12 mouse cellular contexts compared by ENCODE assay signal in genomic region chr15:98989701-98990430, GRCm38 (mm10). TPM values are rescaled to one million over a fixed set of nuclear protein-coding genes. Genes with fewer than 3 reads are reported as not detected.
DNase-seq lines count a peak whose midpoint lies in the region; ATAC-seq lines count a peak whose summit lies in the region.
"Had no signal": no experiment of that assay in that cellular context is flagged by ENCODE, and none has a peak within 500 bp of the region (broad histone marks: within the 10 kb centered on the region; RNA-seq: fewer than 3 reads in every experiment).

No protein-coding gene starts in this region.

- no peaks in the 10 kb centered on the region for H3K27me3 ChIP-seq in heart, embryonic 12.5 days (replicated peaks)
- no peaks in the 10 kb centered on the region for H3K27me3 ChIP-seq in embryonic facial prominence, embryonic 15.5 days
- H3K27me3 ChIP-seq in limb, embryonic 12.5 days, result no peaks in the 10 kb centered on the region
- no peaks in the 10 kb centered on the region for H3K27me3 ChIP-seq in stomach, embryonic 15.5 days (replicated peaks)
- H3K27me3 ChIP-seq: liver, embryonic 13.5 days had no signal

- no peak for ATAC-seq in heart, embryonic 12.5 days (ENCODE audit: insufficient number of reproducible peaks, low FRiP score)
- no peak for ATAC-seq in embryonic facial prominence, embryonic 15.5 days (ENCODE audit: insufficient number of reproducible peaks, low FRiP score, low TSS enrichment, low read depth)
- no peak for ATAC-seq in limb, embryonic 12.5 days (ENCODE audit: insufficient number of reproducible peaks, insufficient read depth, low FRiP score, low TSS enrichment, low read depth)
- ATAC-seq in stomach, embryonic 15.5 days (ENCODE audit: insufficient read depth, low FRiP score, low read depth), result no peak
- ATAC-seq: CD4-positive, CD25-positive, alpha-beta regulatory T cell, adult 4 months had no signal

- no peaks in the 10 kb centered on the region for H3K9me3 ChIP-seq in heart, embryonic 12.5 days (replicated peaks)
- no peaks in the 10 kb centered on the region for H3K9me3 ChIP-seq in embryonic facial prominence, embryonic 15.5 days (replicated peaks)
- no peaks in the 10 kb centered on the region for H3K9me3 ChIP-seq in limb, embryonic 12.5 days
- H3K9me3 ChIP-seq in stomach, embryonic 15.5 days, result no peaks in the 10 kb centered on the region
- H3K9me3 ChIP-seq: liver, embryonic 13.5 days had no signal

- H3K4me2 ChIP-seq in heart, embryonic 12.5 days, result 0 out of 2 replicates have a peak overlapping the region, but pooled peaks have one; percentile 45
- peak overlapping the region; percentile 27 for H3K4me2 ChIP-seq in embryonic facial prominence, embryonic 15.5 days (replicated peaks)
- no peak overlapping the region for H3K4me2 ChIP-seq in limb, embryonic 12.5 days
- H3K4me2 ChIP-seq in stomach, embryonic 15.5 days, result no peak overlapping the region
- H3K4me2 ChIP-seq: liver, embryonic 13.5 days had no signal

- peak overlapping the region; percentile 52 for H3K27ac ChIP-seq in heart, embryonic 12.5 days (ENCODE audit: poor library complexity, severe bottlenecking)
- H3K27ac ChIP-seq in embryonic facial prominence, embryonic 15.5 days (replicated peaks), result peak overlapping the region; percentile 94; the same call in 1 of the 2 replicates
- H3K27ac ChIP-seq in limb, embryonic 12.5 days, result 0 out of 2 replicates have a peak overlapping the region, but pooled peaks have one; percentile 20
- 0 out of 2 replicates have a peak overlapping the region, but pooled peaks have one; percentile 40 for H3K27ac ChIP-seq in stomach, embryonic 15.5 days
- H3K27ac ChIP-seq: liver, embryonic 13.5 days had no signal

- 0 out of 2 replicates have a peak overlapping the region, but pooled peaks have one; percentile 63 for H3K9ac ChIP-seq in heart, embryonic 12.5 days
- no peak overlapping the region for H3K9ac ChIP-seq in embryonic facial prominence, embryonic 15.5 days
- H3K9ac ChIP-seq in limb, embryonic 12.5 days (replicated peaks), result no peak overlapping the region
- H3K9ac ChIP-seq in stomach, embryonic 15.5 days, result no peak overlapping the region
- H3K9ac ChIP-seq: liver, embryonic 13.5 days had no signal

- peaks cover 66% of the 10 kb centered on the region for H3K4me1 ChIP-seq in heart, embryonic 12.5 days (replicated peaks)
- peaks cover 75% of the 10 kb centered on the region for H3K4me1 ChIP-seq in embryonic facial prominence, embryonic 15.5 days
- peaks cover 74% of the 10 kb centered on the region for H3K4me1 ChIP-seq in limb, embryonic 12.5 days (replicated peaks)
- H3K4me1 ChIP-seq in stomach, embryonic 15.5 days, result peaks cover 16% of the 10 kb centered on the region; the same call in 1 of the 2 replicates

- 34% methylated on average over 12 of the region's 12 CpGs for WGBS in heart, embryonic 12.5 days
- WGBS in embryonic facial prominence, embryonic 15.5 days, result 31% methylated on average over 11 of the region's 12 CpGs
- 42% methylated on average over 11 of the region's 12 CpGs for WGBS in limb, embryonic 12.5 days
- 47% methylated on average over 10 of the region's 12 CpGs for WGBS in stomach, embryonic 15.5 days

- H3K36me3 ChIP-seq in heart, embryonic 12.5 days, result no peaks in the 10 kb centered on the region
- no peaks in the 10 kb centered on the region for H3K36me3 ChIP-seq in embryonic facial prominence, embryonic 15.5 days
- no peaks in the 10 kb centered on the region for H3K36me3 ChIP-seq in limb, embryonic 12.5 days
- no peaks in the 10 kb centered on the region for H3K36me3 ChIP-seq in stomach, embryonic 15.5 days
- H3K36me3 ChIP-seq: liver, embryonic 13.5 days had no signal

- no peak for DNase-seq in heart, adult 18-20 months
- DNase-seq in frontal cortex, postnatal 10 days (ENCODE audit: low spot score in 2 of 2), result no peak
- no peak for DNase-seq in right cerebral cortex, postnatal 10 days (ENCODE audit: low spot score in 2 of 2)
- no peak for DNase-seq in yolk sac, embryonic 10.5 days (ENCODE audit: low spot score)
- DNase-seq: adrenal gland, postnatal 14 days; kidney, postnatal 10 days; liver, embryonic 13.5 days had no signal

- no peak overlapping the region for H3K4me3 ChIP-seq in heart, embryonic 12.5 days
- no peak overlapping the region for H3K4me3 ChIP-seq in embryonic facial prominence, embryonic 15.5 days (replicated peaks)
- H3K4me3 ChIP-seq in limb, embryonic 12.5 days (replicated peaks), result no peak overlapping the region
- H3K4me3 ChIP-seq in stomach, embryonic 15.5 days (replicated peaks), result no peak overlapping the region
- H3K4me3 ChIP-seq: liver, embryonic 13.5 days had no signal

RNA-seq across cellular contexts. Expression of gene Tuba1a, which starts 36.4 kb away (rescaled TPM):
- polyA plus RNA-seq in heart, embryonic 12.5 days (2016; fragmentation: Nextera tagmentation; extraction: Ambion mirVana), result 1,110 and 1,118 TPM in 2 replicates
- 10 to 100 TPM; 63.6 to 78.8 TPM for total RNA-seq in heart, adult 18-20 months (2021)
- polyA plus RNA-seq in embryonic facial prominence, embryonic 15.5 days (2015; fragmentation: Nextera tagmentation; extraction: Ambion mirVana), result 1,473 and 1,543 TPM in 2 replicates
- polyA plus RNA-seq in limb, embryonic 12.5 days (2016; fragmentation: Nextera tagmentation; extraction: Ambion mirVana), result 1,314 and 1,328 TPM in 2 replicates
- 915 and 964 TPM in 2 replicates for polyA plus RNA-seq in stomach, embryonic 15.5 days (2015; fragmentation: Nextera tagmentation; extraction: Ambion mirVana)

RNA-seq across cellular contexts. Expression of gene Gm49450, which starts 36.5 kb away (rescaled TPM):
- not detected in 2 replicates for polyA plus RNA-seq in heart, embryonic 12.5 days (2016; fragmentation: Nextera tagmentation; extraction: Ambion mirVana)
- not detected for total RNA-seq in heart, adult 18-20 months (2021)
- not detected in 2 replicates for polyA plus RNA-seq in embryonic facial prominence, embryonic 15.5 days (2015; fragmentation: Nextera tagmentation; extraction: Ambion mirVana)
- polyA plus RNA-seq in limb, embryonic 12.5 days (2016; fragmentation: Nextera tagmentation; extraction: Ambion mirVana), result not detected in 2 replicates
- not detected in 2 replicates for polyA plus RNA-seq in stomach, embryonic 15.5 days (2015; fragmentation: Nextera tagmentation; extraction: Ambion mirVana)
- total RNA-seq: adrenal gland, postnatal 14 days had no signal
- polyA plus RNA-seq: CD4-positive, CD25-positive, alpha-beta regulatory T cell, adult 4 months; liver, embryonic 13.5 days had no signal

RNA-seq across cellular contexts. Expression of gene Tuba1c, which starts 39.8 kb away (rescaled TPM):
- polyA plus RNA-seq in heart, embryonic 12.5 days (2016; fragmentation: Nextera tagmentation; extraction: Ambion mirVana), result 135 and 139 TPM in 2 replicates
- 10 to 100 TPM; 31.8 to 41.4 TPM for total RNA-seq in heart, adult 18-20 months (2021)
- 131 and 134 TPM in 2 replicates for polyA plus RNA-seq in embryonic facial prominence, embryonic 15.5 days (2015; fragmentation: Nextera tagmentation; extraction: Ambion mirVana)
- 128 and 135 TPM in 2 replicates for polyA plus RNA-seq in limb, embryonic 12.5 days (2016; fragmentation: Nextera tagmentation; extraction: Ambion mirVana)
- 196 and 204 TPM in 2 replicates for polyA plus RNA-seq in stomach, embryonic 15.5 days (2015; fragmentation: Nextera tagmentation; extraction: Ambion mirVana)

RNA-seq across cellular contexts. Expression of gene Tuba1b, which starts 55.5 kb away (rescaled TPM):
- polyA plus RNA-seq in heart, embryonic 12.5 days (2016; fragmentation: Nextera tagmentation; extraction: Ambion mirVana), result 1,481 and 1,517 TPM in 2 replicates
- total RNA-seq in heart, adult 18-20 months (2021), result 100 to 1,000 TPM; 138 to 153 TPM
- 1,427 and 1,514 TPM in 2 replicates for polyA plus RNA-seq in embryonic facial prominence, embryonic 15.5 days (2015; fragmentation: Nextera tagmentation; extraction: Ambion mirVana)
- 1,691 and 1,695 TPM in 2 replicates for polyA plus RNA-seq in limb, embryonic 12.5 days (2016; fragmentation: Nextera tagmentation; extraction: Ambion mirVana)
- polyA plus RNA-seq in stomach, embryonic 15.5 days (2015; fragmentation: Nextera tagmentation; extraction: Ambion mirVana), result 1,197 and 1,299 TPM in 2 replicates

Comparison
In these comparisons a context has a peak if more than half of its experiments do, and no peak if none do; other contexts are left out.
1. H3K27ac ChIP-seq: peak in every context shown above with its lines; median percentile 94 in embryonic facial prominence, embryonic 15.5 days; 52 in heart, embryonic 12.5 days; 40 in stomach, embryonic 15.5 days; 20 in limb, embryonic 12.5 days.
2. H3K4me2 ChIP-seq: peak in heart, embryonic 12.5 days (single experiment) and embryonic facial prominence, embryonic 15.5 days (single experiment); none in limb, embryonic 12.5 days (single experiment) and stomach, embryonic 15.5 days (single experiment).